Mouse (Mus musculus): ENCODE results near the gene Trim24. TPM values are rescaled to one million over a fixed set of nuclear protein-coding genes. Genes with fewer than 3 reads are reported as not detected.

Gene Trim24
- total and polyA plus RNA-seq, 2 experiments from 2014 or later = 13.2 to 48.4 TPM

- no peak for ATAC-seq
- TF ChIP-seq CTCF (IDR thresholded peaks at IDR 0.05; ENCODE audit: low read depth) = no peak
- WGBS = 67% methylated on average over 2 of the region's 2 CpGs
- Histone ChIP-seq H3K4me3 (ENCODE audit: low read length) (no peak overlapping the region), H3K27me3 (ENCODE audit: insufficient read depth, low read length) (no peaks in the 10 kb centered on the region), H3K4me1 (ENCODE audit: insufficient read depth, low read length) (no peaks in the 10 kb centered on the region), H3K36me3 (ENCODE audit: insufficient read depth, low read length) (no peaks in the 10 kb centered on the region), H3K9me3 (ENCODE audit: low read length) (no peaks in the 10 kb centered on the region), H3K9ac (replicated peaks; ENCODE audit: low read length) (no peak overlapping the region), H3K4me2 (ENCODE audit: low read depth, low read length) (no peak overlapping the region), H3K27ac (no peak overlapping the region)
- no peak for DNase-seq (ENCODE audit: low spot score)
Observed at GRCm38 (mm10) chr6:37863961-37864730, 6.5 kb upstream of the Trim24 start.

DNA sequence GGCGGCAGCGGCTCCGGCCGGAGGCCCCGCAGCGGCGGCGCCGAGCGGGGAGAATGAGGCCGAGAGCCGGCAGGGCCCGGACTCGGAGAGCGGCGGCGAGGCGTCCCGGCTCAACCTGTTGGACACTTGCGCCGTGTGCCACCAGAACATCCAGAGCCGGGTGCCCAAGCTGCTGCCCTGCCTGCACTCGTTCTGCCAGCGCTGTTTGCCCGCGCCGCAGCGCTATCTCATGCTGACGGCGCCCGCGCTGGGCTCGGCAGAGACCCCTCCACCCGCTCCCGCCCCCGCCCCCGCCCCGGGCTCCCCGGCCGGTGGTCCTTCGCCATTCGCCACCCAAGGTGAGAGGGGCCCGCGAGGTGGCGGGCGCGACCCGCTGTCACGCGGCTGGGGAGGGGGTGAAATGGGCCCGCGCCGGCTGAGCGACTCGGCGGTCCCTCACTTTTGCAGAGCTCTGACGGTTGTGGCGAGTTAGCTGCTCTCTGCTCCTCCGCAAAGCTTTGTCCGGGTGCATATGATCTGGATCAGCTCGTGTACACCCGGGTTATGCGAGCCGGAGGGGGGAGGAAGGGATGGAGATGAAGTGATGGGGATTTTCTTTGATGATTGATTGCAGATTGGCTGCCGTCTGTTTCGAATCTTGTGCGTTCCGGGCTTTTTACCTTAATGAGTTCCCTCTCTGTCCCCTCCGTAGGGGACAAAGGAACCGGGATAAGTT lies 683 bp downstream of the Trim24 start:
- Histone ChIP-seq H3K9ac (replicated peaks; ENCODE audit: low read length) (peak overlapping the region; percentile 98), H3K4me2 (ENCODE audit: low read depth, low read length) (peak overlapping the region; percentile 61), H3K4me3 (ENCODE audit: low read length) (peak overlapping the region; percentile 96), H3K27ac (peak overlapping the region; percentile 99), H3K36me3 (ENCODE audit: insufficient read depth, low read length) (no peaks in the 10 kb centered on the region), H3K27me3 (ENCODE audit: insufficient read depth, low read length) (no peaks in the 10 kb centered on the region), H3K4me1 (ENCODE audit: insufficient read depth, low read length) (no peaks in the 10 kb centered on the region), H3K9me3 (ENCODE audit: low read length) (peaks cover 23% of the 10 kb centered on the region)
- ATAC-seq (peak; percentile 58), DNase-seq (ENCODE audit: low spot score) (peak; percentile 72)
- under 1% methylated on average over 54 of the region's 70 CpGs for WGBS
- TF ChIP-seq CTCF (IDR thresholded peaks at IDR 0.05; ENCODE audit: low read depth) = no peak

DNA sequence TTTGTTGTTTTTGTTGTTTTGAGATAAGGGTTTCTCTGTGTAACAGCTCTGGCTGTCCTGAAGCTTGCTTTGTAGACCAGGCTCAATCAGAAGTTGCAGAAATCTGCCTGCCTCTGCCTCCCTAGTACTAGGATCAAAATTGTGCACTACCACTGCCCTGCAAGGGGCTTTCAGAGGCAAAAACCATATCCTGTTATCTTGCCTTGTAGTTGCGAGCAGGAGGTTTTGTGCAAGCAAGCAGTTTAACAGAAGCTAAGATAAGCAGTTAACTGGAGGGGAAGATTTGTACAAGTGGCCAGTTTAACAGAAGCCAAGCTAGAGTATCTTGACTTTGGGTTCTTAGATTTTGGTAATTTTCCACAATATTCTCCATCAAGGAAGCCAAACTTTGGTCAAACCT lies 2.2 kb downstream of the Trim24 start:
- ATAC-seq = no peak
- H3K9ac ChIP-seq (replicated peaks; ENCODE audit: low read length) = no peak overlapping the region
- 94% methylated on average over 1 of the region's 1 CpGs for WGBS
- peak; percentile 39 for DNase-seq (ENCODE audit: low spot score)
- no peaks in the 10 kb centered on the region for H3K36me3 ChIP-seq (ENCODE audit: insufficient read depth, low read length)
- no peak for TF ChIP-seq CTCF (IDR thresholded peaks at IDR 0.05; ENCODE audit: low read depth)
- H3K4me2 ChIP-seq (ENCODE audit: low read depth, low read length) = no peak overlapping the region
- H3K27me3 ChIP-seq (ENCODE audit: insufficient read depth, low read length) = no peaks in the 10 kb centered on the region
- H3K4me3 ChIP-seq (ENCODE audit: low read length) = no peak overlapping the region
- H3K27ac ChIP-seq = no peak overlapping the region
- H3K4me1 ChIP-seq (ENCODE audit: insufficient read depth, low read length) = no peaks in the 10 kb centered on the region
- peaks cover 23% of the 10 kb centered on the region for H3K9me3 ChIP-seq (ENCODE audit: low read length)

DNA sequence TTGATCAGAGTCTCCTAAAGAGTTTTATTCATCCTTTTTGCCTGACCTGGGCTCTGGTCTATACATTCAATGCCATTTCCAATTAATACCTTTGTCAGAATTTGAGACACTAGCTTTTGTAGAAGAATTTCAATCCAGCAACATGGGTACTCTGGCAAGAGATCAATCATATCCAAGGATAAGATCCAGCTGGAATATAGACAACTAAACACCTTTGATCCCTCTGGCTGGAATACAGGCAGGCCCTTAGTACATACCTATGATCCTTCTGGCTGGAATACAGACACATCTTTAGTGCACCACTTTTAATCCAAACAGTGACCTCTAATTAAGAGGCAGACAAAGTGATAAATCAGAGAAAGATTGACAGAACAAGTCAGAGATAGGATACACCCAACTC lies 3.1 kb downstream of the Trim24 start:
- H3K9ac ChIP-seq (replicated peaks; ENCODE audit: low read length) = no peak overlapping the region
- H3K9me3 ChIP-seq (ENCODE audit: low read length) = peaks cover 23% of the 10 kb centered on the region
- no peaks in the 10 kb centered on the region; the same call in 1 of the 2 replicates for H3K36me3 ChIP-seq (ENCODE audit: insufficient read depth, low read length)
- H3K4me1 ChIP-seq (ENCODE audit: insufficient read depth, low read length) = no peaks in the 10 kb centered on the region
- no peak overlapping the region for H3K27ac ChIP-seq
- DNase-seq (ENCODE audit: low spot score) (no peak), ATAC-seq (no peak)
- H3K4me3 ChIP-seq (ENCODE audit: low read length) = no peak overlapping the region
- no peak for TF ChIP-seq CTCF (IDR thresholded peaks at IDR 0.05; ENCODE audit: low read depth)
- no peaks in the 10 kb centered on the region for H3K27me3 ChIP-seq (ENCODE audit: insufficient read depth, low read length)
- H3K4me2 ChIP-seq (ENCODE audit: low read depth, low read length) = no peak overlapping the region

DNA sequence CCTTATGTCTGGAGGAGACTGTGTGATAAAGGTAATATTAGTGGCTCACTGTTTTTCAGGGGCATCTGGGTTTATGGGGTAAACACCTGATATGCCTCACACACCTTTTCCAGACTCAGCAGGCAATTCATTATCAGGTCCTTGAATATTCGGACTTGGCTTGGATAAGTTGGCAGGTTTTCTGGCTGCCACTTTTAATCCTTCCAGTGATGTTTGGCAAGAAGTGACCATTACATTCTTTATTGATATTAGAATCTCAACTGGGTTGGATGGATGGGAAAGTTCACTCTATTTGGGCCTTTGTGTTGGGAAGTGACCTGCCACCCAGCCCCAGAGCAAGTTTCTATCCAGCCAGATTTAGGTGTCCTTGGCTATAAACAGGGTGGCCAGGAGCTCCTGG lies 7.6 kb downstream of the Trim24 start:
- H3K27ac ChIP-seq = no peak overlapping the region
- H3K4me1 ChIP-seq (ENCODE audit: insufficient read depth, low read length) = no peaks in the 10 kb centered on the region
- no peak overlapping the region for H3K4me3 ChIP-seq (ENCODE audit: low read length)
- no peak for TF ChIP-seq CTCF (IDR thresholded peaks at IDR 0.05; ENCODE audit: low read depth)
- no peaks in the 10 kb centered on the region for H3K27me3 ChIP-seq (ENCODE audit: insufficient read depth, low read length)
- H3K9me3 ChIP-seq (ENCODE audit: low read length) = peaks cover 24% of the 10 kb centered on the region
- ATAC-seq (no peak), DNase-seq (ENCODE audit: low spot score) (no peak)
- no peak overlapping the region for H3K4me2 ChIP-seq (ENCODE audit: low read depth, low read length)
- 84% methylated on average over 1 of the region's 1 CpGs for WGBS
- no peaks in the 10 kb centered on the region; the same call in 1 of the 2 replicates for H3K36me3 ChIP-seq (ENCODE audit: insufficient read depth, low read length)
- no peak overlapping the region for H3K9ac ChIP-seq (replicated peaks; ENCODE audit: low read length)

- TF ChIP-seq CTCF (IDR thresholded peaks at IDR 0.05; ENCODE audit: low read depth) = no peak
- H3K4me1 ChIP-seq (ENCODE audit: insufficient read depth, low read length) = no peaks in the 10 kb centered on the region
- no peaks in the 10 kb centered on the region; the same call in 1 of the 2 replicates for H3K36me3 ChIP-seq (ENCODE audit: insufficient read depth, low read length)
- H3K4me2 ChIP-seq (ENCODE audit: low read depth, low read length) = no peak overlapping the region
- WGBS = 99% methylated on average over 3 of the region's 3 CpGs
- no peak overlapping the region for H3K27ac ChIP-seq
- peaks cover 5% of the 10 kb centered on the region; the same call in 1 of the 2 replicates for H3K9me3 ChIP-seq (ENCODE audit: low read length)
- H3K9ac ChIP-seq (replicated peaks; ENCODE audit: low read length) = no peak overlapping the region
- H3K27me3 ChIP-seq (ENCODE audit: insufficient read depth, low read length) = no peaks in the 10 kb centered on the region
- no peak overlapping the region for H3K4me3 ChIP-seq (ENCODE audit: low read length)
- ATAC-seq = no peak
- no peak for DNase-seq (ENCODE audit: low spot score)
Observed at GRCm38 (mm10) chr6:37880586-37880985, 10.0 kb downstream of the Trim24 start.

DNA sequence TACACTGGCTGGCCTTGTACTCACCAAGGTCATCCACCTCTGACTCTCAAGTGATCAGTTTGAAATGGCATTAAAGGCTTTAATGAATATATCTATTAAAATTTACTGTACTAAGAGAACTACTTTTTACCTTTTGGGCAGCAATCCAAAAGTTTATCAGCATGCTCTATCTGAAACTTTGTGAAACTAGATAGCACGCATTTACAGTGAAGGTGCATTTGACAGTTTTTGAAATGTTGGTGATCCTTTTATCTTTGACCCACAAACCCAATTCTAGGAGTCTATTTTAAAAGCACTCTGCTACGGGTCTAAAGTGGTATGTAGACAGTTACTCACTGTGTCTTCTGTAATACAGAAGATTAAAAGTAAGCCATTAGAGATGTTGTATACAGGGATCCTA lies 23.0 kb downstream of the Trim24 start:
- TF ChIP-seq CTCF (IDR thresholded peaks at IDR 0.05; ENCODE audit: low read depth) = no peak
- no peak for ATAC-seq

More for the DNA sequence above, 23.0 kb downstream of the Trim24 start:
- Histone ChIP-seq H3K27me3 (ENCODE audit: insufficient read depth, low read length) (no peaks in the 10 kb centered on the region), H3K4me1 (ENCODE audit: insufficient read depth, low read length) (no peaks in the 10 kb centered on the region), H3K9me3 (ENCODE audit: low read length) (no peaks in the 10 kb centered on the region), H3K9ac (replicated peaks; ENCODE audit: low read length) (no peak overlapping the region), H3K36me3 (ENCODE audit: insufficient read depth, low read length) (no peaks in the 10 kb centered on the region; the same call in 1 of the 2 replicates), H3K27ac (no peak overlapping the region), H3K4me3 (ENCODE audit: low read length) (no peak overlapping the region), H3K4me2 (ENCODE audit: low read depth, low read length) (no peak overlapping the region)
- DNase-seq (ENCODE audit: low spot score) = no peak
- WGBS = 94% methylated on average over 2 of the region's 2 CpGs
